Mouse (Mus musculus): Measurements from ENCODE around the gene Sh3kbp1. TPM values are rescaled to one million over a fixed set of nuclear protein-coding genes. Genes with fewer than 3 reads are reported as not detected.

Gene Sh3kbp1
- total RNA-seq, 2 experiments from 2014 or later, result 99.8 to 107 TPM

DNA sequence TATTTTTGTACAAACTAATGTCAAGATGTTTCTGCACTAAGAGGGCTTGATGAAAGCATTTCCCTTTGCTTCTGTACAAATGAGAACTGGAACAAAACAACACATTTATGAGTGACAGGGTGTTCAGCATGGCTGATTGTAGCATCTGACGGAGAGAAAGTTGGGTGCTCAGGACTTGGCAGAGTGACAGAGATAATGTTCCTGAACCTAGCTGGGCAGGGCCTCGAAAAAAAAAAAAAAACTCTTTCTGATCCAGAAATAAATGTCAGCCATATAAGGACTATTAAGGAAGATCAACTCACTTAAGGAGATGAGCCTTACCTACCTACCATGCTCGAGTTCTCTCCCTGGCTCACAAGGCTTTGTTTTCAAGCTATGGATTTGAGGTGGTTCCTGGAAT is 349.2 kb downstream of the Sh3kbp1 start:
- ATAC-seq (replicated peaks; ENCODE audit: poor library complexity), result no peak

DNA sequence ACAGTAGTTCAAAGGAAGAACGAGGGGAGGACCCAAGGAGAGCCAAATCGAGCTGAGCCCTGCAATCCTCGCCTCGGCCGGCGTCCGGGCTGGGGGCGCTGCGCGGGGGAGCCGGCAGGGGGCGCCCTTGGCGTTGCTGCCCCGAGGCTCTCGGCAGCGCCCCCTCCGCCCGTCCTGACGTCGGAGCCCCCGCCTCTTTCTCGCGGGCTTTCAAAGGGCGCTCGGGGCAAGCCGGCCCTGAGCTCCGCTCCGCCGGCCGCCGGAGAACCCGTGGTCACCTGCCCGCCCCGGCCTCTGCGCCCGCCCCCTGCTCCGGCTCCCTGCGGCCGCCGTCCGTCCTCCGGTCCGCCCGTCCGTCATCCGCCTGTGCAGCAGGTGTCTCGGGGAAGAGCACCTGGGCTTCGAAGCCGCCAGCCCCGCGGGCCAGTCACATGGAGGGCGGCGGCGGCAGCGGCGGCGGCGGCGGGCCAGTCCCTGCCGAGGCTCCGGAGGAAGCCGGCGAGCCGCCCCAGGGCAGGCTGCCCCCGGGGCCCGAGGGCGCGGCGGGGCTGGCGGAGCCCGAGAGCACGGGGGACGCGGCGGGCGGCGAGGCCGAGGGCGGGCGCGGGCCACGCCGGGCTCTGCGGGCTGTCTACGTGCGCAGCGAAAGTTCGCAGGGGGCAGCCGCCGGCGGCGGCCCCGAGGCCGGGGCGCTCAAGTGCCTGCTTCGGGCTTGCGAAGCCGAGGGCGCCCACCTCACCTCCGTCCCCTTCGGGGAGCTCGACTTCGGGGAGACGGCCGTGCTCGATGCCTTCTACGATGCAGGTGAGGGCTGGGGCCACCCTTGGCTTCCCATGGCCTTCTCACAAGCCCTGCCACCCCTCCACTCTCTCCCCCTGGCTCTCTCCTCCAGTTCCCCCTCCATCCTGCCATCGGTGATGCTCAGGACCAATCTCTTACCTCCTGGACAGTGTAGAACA is 361.2 kb downstream of the Sh3kbp1 start, which contains the start of gene Map3k15:
Gene Map3k15, plus strand, starts transcription at position 432 of the 959 bp plus-strand sequence.
- peak; percentile 98 for ATAC-seq (replicated peaks; ENCODE audit: poor library complexity)

DNA sequence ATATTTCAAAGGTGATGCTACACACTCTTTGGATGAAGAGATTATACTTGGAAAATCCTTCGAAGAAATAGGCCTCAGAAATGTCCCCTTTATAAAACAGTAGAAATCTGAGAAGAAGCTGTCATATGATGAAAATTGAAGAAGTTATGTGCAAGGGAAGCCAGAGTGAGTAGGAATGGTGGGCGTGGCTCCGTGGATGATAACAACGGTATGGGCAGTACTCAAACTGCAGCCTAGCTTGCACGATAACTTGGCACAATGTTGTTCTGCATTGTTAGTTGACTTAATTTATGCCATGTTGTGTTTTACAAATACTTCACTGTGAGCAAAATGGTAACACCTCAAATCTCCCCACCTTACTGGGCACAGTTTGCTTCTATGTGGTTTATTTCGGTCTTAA is 368.7 kb downstream of the Sh3kbp1 start:
- no peak for ATAC-seq (replicated peaks; ENCODE audit: poor library complexity)

Other genes with a start within 250 kb of the Sh3kbp1 start
- gene Map7d2, start 212.7 kb upstream of the Sh3kbp1 start, total RNA-seq (2015), result not detected in 2 replicates
- 0.10 and 0.12 TPM in 2 replicates for gene Map7d2, start 212.7 kb upstream of the Sh3kbp1 start, total RNA-seq (2017)
- 30.9 and 33.1 TPM in 2 replicates for gene Bclaf3, start 100.6 kb upstream of the Sh3kbp1 start, total RNA-seq (2015)
- 24.5 and 38.6 TPM in 2 replicates for gene Bclaf3, start 100.6 kb upstream of the Sh3kbp1 start, total RNA-seq (2017)

All from megakaryocyte progenitor cell, adult 5-6 weeks (primary cell).